Comparison of ENCODE assay signal across 24 mouse cellular contexts in genomic region chrX:100314172-100314902, GRCm38 (mm10).
"Had no signal": no experiment of that assay in that cellular context is flagged by ENCODE, and none has a peak within 500 bp of the region (broad histone marks: within the 10 kb centered on the region; RNA-seq: fewer than 3 reads in every experiment).

No protein-coding gene starts in this region.

- H3K4me3 ChIP-seq: heart, embryonic 10.5 days; heart, embryonic 12.5 days; hindbrain, embryonic 13.5 days; hindbrain, embryonic 15.5 days; kidney, embryonic 15.5 days; left cerebral cortex, adult 2 months; limb, embryonic 10.5 days; limb, embryonic 12.5 days; liver, embryonic 12.5 days had no signal

- ATAC-seq: hindbrain, postnatal 0 days; intestine, embryonic 16.5 days; liver, embryonic 12.5 days had no signal

- H3K4me1 ChIP-seq: heart, embryonic 10.5 days; heart, embryonic 12.5 days; hindbrain, embryonic 13.5 days; hindbrain, embryonic 15.5 days; kidney, embryonic 15.5 days; limb, embryonic 10.5 days; limb, embryonic 12.5 days; liver, embryonic 12.5 days had no signal

- H3K4me2 ChIP-seq: heart, embryonic 12.5 days; hindbrain, embryonic 13.5 days; hindbrain, embryonic 15.5 days; kidney, embryonic 15.5 days; limb, embryonic 12.5 days; liver, embryonic 12.5 days had no signal

- H3K27ac ChIP-seq: heart, embryonic 10.5 days; hindbrain, embryonic 13.5 days; hindbrain, embryonic 15.5 days; hindbrain, postnatal 0 days; kidney, embryonic 15.5 days; kidney, postnatal 0 days; left cerebral cortex, adult 2 months; limb, embryonic 10.5 days; limb, embryonic 12.5 days; liver, embryonic 12.5 days; liver, embryonic 14.5 days had no signal

- H3K9ac ChIP-seq: heart, embryonic 12.5 days; hindbrain, embryonic 13.5 days; hindbrain, embryonic 15.5 days; kidney, embryonic 15.5 days; limb, embryonic 12.5 days; liver, embryonic 12.5 days; liver, embryonic 14.5 days had no signal

- H3K36me3 ChIP-seq: heart, embryonic 10.5 days; heart, embryonic 12.5 days; hindbrain, embryonic 13.5 days; hindbrain, embryonic 15.5 days; kidney, embryonic 15.5 days; limb, embryonic 10.5 days; limb, embryonic 12.5 days; liver, embryonic 12.5 days had no signal

- H3K27me3 ChIP-seq: heart, embryonic 12.5 days; hindbrain, embryonic 13.5 days; hindbrain, embryonic 15.5 days; kidney, embryonic 15.5 days; limb, embryonic 12.5 days; liver, embryonic 12.5 days had no signal

- DNase-seq: gastrocnemius, postnatal 14 days; gastrocnemius, postnatal 36 days; heart, adult 18-20 months; heart, postnatal 10 days; kidney, adult 11 months; kidney, adult 2 months; kidney, adult 9 months; kidney, postnatal 14 days; kidney, postnatal 36 days; layer of hippocampus, adult 9-11 months; lung, adult 2 months had no signal

- H3K9me3 ChIP-seq: heart, embryonic 10.5 days; heart, embryonic 12.5 days; hindbrain, embryonic 13.5 days; hindbrain, embryonic 15.5 days; kidney, embryonic 15.5 days; limb, embryonic 10.5 days; limb, embryonic 12.5 days; liver, embryonic 12.5 days had no signal
